Mouse (Mus musculus) adipocyte (in vitro differentiated cells): ENCODE measurements at regions not wholly inside any gene's neighbourhood (a gene's known extent, or its start where the extent isn't known, plus 50 kb on each side); places are given as distances from the start of the nearest gene placed in this dataset.

ENCODE experiments used
- DNase-seq: peaks from one replicate; pipeline ENCODE4 v3.0.0-alpha.2; 2016; ENCODE audit warnings: low spot score

- DNase-seq = no peak
Observed at GRCm38 (mm10) chr16:79986746-79987145, 895.8 kb upstream of the Tmprss15 start.

- DNase-seq = no peak
Observed at GRCm38 (mm10) chr16:79972146-79972545, 881.2 kb upstream of the Tmprss15 start.

- DNase-seq = no peak
Observed at GRCm38 (mm10) chr16:79937042-79937441, 846.1 kb upstream of the Tmprss15 start.

- DNase-seq = no peak
Observed at GRCm38 (mm10) chr16:79907126-79907525, 816.2 kb upstream of the Tmprss15 start.

- peak; percentile 44 for DNase-seq
Observed at GRCm38 (mm10) chr16:79901467-79901866, 810.6 kb upstream of the Tmprss15 start.

GRCm38 (mm10) chr16:79881855-79882254, 791.0 kb upstream of the Tmprss15 start:
- DNase-seq = no peak

- no peak for DNase-seq
Observed at GRCm38 (mm10) chr16:79878063-79878462, 787.2 kb upstream of the Tmprss15 start.

GRCm38 (mm10) chr16:79876827-79877226, 785.9 kb upstream of the Tmprss15 start:
- no peak for DNase-seq

GRCm38 (mm10) chr16:79870578-79871270, 779.8 kb upstream of the Tmprss15 start:
- DNase-seq = no peak

GRCm38 (mm10) chr16:79859540-79859939, 768.6 kb upstream of the Tmprss15 start:
- DNase-seq = no peak

- DNase-seq = no peak
Observed at GRCm38 (mm10) chr16:79849152-79849551, 758.3 kb upstream of the Tmprss15 start.

GRCm38 (mm10) chr16:79816913-79817312, 726.0 kb upstream of the Tmprss15 start:
- DNase-seq = no peak

GRCm38 (mm10) chr16:79778729-79779128, 687.8 kb upstream of the Tmprss15 start:
- no peak for DNase-seq
